Mouse (Mus musculus) left cerebral cortex, postnatal 10 days (tissue): ENCODE data around the gene Tiam1. TPM values are rescaled to one million over a fixed set of nuclear protein-coding genes. Genes with fewer than 3 reads are reported as not detected.
A peak's percentile ranks its signal among the peaks of the same experiment; 100 is the strongest.

Experiments
- DNase-seq, 2 experiments: peaks; one replicate each; pipeline ENCODE4 v3.0.0; 2021 to 2022; ENCODE audit warnings: low spot score in 2 of 2, mixed read lengths in 1 of 2; ENCODE audit errors: extremely low spot score in 1 of 2
- intact Hi-C: fragments of 180-260 bp; cut with DNase I; formaldehyde crosslinking; loops from one replicate; pipeline ENCODE4 v1.15.1; 2025
- total RNA-seq, 2 experiments: library from RNA; stranded (reverse); gene quantifications; 2 replicates each; pipeline ENCODE4 v1.2.3; 2021

The Tiam1 gene
- total RNA-seq, 2 experiments from 2014 or later, result 84.7 to 95.1 TPM

DNA sequence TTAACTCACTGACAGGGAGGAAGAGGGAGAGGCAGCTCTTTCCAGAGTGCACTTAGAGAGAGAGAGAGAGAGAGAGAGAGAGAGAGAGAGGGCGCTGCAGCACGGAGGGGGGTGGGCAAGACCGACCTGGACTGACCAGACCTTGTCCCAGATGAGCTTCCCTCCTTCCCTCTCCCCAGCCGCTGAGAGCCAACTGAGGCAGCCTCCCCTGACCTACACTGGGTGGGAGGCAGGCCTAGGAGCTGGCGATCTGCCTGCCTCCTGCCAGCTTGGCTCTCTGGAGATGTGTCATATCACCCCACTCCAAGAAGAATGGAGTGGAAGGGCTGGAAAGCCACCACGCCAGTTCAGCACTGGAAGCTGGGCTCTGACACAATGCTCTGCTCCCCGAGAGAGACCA is 6.6 kb upstream of the Tiam1 start:
- DNase-seq, result no peak
- intact Hi-C loops, result no loop called here

DNA sequence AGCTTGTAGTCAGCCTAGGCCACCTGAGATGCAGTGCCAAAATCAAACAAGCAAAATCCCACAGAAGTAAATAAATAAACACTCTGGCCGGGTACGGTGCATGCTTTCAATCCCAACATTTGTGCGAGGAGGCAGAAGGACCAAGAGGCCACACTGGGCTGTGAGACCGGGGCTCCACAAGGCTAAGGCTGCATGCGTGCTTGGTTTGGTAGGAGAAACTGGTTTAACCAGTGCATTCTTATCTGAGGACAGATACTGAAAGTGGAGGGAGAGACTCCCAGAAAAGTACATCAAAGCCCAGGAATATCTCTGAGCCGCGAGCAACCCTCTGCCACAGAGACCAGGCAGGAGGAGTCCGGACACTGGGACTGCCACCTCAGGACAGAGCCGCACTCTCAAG is 5.8 kb upstream of the Tiam1 start:
- intact Hi-C loops, result no loop called here
- DNase-seq, result no peak

GRCm38 (mm10) chr16:90145244-90145643 is 1.7 kb upstream of the Tiam1 start:
- DNase-seq, result no peak
- intact Hi-C loops, result no loop called here

DNA sequence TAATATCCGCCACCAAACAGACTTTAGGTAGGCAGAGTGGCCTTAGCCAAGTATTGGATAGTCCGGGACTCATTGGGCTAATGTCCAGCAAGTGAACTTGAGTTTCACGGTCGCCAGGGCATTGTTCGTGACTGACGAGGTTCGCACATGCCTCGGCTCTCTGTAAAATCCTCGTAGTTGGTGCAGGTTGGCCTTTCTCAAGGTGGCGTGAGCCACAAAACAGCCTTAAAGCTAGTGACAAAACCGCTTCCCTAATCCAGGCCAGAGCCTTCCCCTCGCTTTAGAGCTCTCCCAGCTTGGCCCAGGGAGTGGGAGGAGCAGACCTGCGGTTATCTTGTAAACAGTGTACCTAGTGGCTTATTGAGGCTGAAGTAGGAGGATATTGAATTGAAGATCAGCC is 972 bp upstream of the Tiam1 start:
- no peak for DNase-seq
- intact Hi-C loops, result no loop called here

GRCm38 (mm10) chr16:90143416-90143759 is 181 bp downstream of the Tiam1 start:
- intact Hi-C loops, result no loop called here
- DNase-seq, result no peak

GRCm38 (mm10) chr16:90142574-90143415 is 774 bp downstream of the Tiam1 start:
- DNase-seq, result peak; percentile 36 to 75
- intact Hi-C loops, result no loop called here

GRCm38 (mm10) chr16:90142247-90142573 is 1.4 kb downstream of the Tiam1 start:
- intact Hi-C loops, result no loop called here
- DNase-seq, result peak in 1 of 2 experiments; percentile 52

DNA sequence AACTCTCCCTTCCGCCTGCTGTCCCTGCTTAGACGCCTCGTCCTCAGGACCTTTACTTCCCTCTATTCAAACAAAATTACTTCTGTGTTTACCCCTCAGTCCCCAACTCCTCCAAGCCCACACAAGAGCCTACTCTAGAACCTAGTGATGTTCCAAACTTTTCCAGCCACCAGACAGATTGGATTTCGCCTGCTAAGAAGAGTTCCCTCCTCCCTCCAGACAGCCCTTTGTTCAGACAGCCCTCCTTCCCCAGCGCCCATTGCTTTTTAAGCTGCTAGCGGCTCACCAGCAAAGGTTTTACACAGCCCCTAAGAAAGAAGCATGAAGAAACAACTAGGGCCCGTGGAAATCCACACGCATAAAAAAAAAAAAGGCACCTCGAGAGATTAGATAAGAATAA is 2.0 kb downstream of the Tiam1 start:
- DNase-seq, result no peak
- intact Hi-C loops, result no loop called here

- intact Hi-C loops, result no loop called here
These were observed 3.0 kb downstream of the Tiam1 start for GRCm38 (mm10) chr16:90140571-90140970.

DNA sequence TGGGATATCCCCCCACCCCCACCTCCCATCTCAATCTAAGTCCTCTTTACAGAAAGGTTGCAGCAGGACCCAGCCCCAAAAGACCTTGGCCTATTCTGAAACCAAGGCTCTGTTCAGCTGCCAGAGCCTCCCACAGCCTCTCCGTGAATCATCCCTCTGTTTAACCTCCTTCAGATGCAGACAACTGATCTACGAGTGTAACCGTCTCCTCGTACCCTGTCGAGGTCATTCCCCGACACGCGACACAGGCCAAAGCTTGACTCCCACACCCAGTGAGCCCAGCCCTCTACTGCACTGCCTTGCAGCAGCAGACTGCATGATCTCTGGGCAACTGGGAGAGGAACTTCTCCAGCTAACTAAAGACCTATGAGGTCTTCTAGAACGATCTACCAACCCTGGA is 3.9 kb downstream of the Tiam1 start:
- intact Hi-C loops, result no loop called here
- no peak for DNase-seq

More at GRCm38 (mm10) chr16:90140571-90140970, 3.0 kb downstream of the Tiam1 start:
- no peak for DNase-seq

- intact Hi-C loops, result no loop called here
- DNase-seq, result no peak
These were observed 5.4 kb downstream of the Tiam1 start for GRCm38 (mm10) chr16:90138151-90138550.

DNA sequence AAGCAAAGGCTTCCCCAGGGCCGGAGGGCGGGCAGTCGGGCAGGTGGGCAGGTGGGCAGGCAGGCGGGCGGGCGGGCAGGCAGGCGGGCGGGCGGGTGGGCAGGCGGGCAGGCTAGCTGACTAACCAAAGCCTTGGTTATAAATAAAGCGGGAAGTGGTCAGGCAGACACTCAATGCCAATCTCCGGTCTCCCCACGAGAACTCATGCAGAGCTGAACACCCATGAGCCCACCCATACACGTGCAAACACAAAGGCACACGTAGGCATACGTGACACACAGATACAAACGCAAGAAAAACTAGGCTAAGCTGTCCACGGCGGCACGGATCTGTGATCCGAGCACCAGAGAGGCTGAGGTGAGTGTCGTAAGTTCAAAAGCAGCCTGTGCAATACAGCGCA is 6.4 kb downstream of the Tiam1 start:
- intact Hi-C loops, result no loop called here
- no peak for DNase-seq

- intact Hi-C loops, result no loop called here
- DNase-seq, result no peak
These were observed 8.0 kb downstream of the Tiam1 start for GRCm38 (mm10) chr16:90135580-90135979.

DNA sequence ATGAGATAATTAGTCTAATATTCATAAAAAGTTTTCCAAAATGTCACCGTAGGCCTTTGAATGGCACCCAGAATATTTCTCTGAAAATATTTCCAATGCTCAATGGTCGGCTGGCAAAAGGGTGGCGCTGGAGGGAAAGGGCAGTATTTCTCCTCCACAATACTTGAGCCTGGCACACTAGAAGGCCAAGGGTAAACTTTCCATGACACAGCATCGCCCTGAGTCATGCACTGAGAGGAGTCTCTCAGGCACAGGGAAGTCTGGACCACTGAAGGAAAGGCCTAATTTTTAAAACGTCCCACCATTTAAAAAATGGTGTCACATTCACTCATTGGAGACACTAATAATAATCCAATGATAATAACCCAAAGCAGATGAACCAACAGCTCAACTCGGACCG is 9.2 kb downstream of the Tiam1 start:
- intact Hi-C loops, result no loop called here
- DNase-seq, result no peak

DNA sequence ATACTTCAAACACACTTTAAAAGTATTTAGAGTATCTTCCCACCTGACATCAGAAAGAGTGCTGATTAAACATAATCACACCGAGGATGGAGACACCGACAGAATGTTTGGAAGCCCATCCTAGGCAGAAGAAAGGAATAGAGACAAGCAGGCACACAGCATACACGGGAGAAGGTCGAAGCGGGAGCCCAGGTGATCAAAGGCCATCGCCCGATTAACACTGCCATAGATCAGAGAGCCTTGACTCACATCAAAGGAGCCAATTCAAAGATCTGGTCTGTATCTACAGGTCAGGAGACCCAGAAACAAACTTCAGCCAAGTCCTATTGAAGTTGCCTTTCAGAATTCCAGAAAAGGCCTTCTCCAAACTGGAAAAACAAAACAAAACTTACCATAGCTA is 10.8 kb downstream of the Tiam1 start:
- no peak for DNase-seq
- intact Hi-C loops, result no loop called here

DNA sequence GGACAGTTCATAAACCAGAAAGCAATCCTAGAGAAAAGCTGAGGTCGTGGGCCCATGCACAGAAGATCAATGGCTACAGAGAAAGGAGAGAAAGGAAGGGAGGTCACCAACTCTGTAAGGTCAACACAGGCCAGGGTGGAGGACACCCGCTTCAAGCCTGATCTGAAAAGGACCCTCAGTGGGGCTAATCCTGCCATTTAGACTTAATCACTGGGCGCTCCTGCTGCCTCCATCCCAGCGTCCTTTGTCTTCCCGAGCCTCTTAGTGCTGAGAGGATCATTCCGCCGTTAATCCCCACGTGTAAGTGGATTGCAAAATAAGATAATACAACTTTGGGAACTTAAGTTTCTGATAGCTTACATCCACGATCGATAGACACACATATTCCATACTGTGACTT is 11.2 kb downstream of the Tiam1 start:
- DNase-seq, result no peak
- intact Hi-C loops, result no loop called here

DNA sequence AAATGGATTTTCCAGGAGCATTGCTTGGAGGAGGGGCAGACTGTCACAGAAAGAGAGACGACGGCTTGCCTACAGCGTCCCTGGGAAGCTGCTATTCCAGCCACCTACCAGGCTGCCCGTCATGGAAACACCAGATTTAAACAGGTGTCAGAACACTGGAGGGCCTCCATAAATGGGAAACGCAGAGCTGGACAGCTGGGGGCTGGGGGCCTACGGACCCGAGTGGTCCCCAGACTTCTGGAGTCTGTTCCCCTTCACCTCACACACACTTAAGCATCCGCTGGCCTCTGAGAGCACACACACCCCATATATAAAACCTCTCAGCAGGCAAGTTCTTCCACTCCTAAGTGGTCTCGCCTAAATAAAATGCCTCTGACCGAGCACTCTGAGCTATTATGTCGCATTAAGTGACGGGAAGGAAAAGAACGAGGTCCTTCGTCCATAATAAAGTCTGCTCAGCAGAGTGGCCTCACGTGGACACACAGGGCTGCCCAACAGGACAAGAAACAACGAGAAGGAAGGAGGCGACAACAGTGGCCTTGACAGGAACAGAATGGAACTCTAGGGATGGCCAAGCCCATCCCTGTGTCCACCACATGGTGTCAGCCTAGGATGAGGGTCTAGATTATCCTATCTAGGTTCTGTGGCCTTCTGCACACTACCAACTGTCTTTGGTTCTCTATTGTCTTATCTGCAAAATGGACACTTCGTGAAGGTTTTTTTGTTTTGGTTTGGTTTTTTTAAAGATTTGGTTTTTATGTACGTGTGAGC is 14.6 kb downstream of the Tiam1 start:
- DNase-seq, result no peak
- intact Hi-C loops, result no loop called here

DNA sequence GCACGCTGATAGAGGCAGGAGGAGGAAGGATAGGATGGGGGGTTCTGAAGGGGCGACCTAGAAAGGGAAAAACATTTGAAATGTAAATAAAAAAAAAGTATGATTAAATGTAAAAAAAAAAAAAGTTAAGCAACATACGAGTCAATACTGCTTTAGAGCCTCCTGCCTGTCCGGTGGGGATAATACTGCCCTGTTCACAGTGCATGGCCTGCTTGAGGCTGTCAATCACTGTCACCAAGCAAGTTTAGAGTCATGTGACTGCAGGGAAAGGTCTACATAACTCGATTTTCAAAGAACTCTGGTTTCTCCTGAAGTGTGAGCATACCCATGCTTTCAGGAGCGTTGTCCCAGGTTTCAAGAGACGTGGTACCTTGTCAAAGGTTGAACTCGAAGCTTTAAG is 15.2 kb downstream of the Tiam1 start:
- intact Hi-C loops, result no loop called here
- DNase-seq, result no peak

- DNase-seq, result no peak
- intact Hi-C loops, result no loop called here
These were observed 18.0 kb downstream of the Tiam1 start for GRCm38 (mm10) chr16:90125318-90126314.
